Mouse (Mus musculus): ENCODE results near the gene Eef1akmt1. TPM values are rescaled to one million over a fixed set of nuclear protein-coding genes. Genes with fewer than 3 reads are reported as not detected.

Gene Eef1akmt1
- polyA plus RNA-seq (2012; rRNA removed) = 52.5 and 52.9 TPM in 2 replicates

DNA sequence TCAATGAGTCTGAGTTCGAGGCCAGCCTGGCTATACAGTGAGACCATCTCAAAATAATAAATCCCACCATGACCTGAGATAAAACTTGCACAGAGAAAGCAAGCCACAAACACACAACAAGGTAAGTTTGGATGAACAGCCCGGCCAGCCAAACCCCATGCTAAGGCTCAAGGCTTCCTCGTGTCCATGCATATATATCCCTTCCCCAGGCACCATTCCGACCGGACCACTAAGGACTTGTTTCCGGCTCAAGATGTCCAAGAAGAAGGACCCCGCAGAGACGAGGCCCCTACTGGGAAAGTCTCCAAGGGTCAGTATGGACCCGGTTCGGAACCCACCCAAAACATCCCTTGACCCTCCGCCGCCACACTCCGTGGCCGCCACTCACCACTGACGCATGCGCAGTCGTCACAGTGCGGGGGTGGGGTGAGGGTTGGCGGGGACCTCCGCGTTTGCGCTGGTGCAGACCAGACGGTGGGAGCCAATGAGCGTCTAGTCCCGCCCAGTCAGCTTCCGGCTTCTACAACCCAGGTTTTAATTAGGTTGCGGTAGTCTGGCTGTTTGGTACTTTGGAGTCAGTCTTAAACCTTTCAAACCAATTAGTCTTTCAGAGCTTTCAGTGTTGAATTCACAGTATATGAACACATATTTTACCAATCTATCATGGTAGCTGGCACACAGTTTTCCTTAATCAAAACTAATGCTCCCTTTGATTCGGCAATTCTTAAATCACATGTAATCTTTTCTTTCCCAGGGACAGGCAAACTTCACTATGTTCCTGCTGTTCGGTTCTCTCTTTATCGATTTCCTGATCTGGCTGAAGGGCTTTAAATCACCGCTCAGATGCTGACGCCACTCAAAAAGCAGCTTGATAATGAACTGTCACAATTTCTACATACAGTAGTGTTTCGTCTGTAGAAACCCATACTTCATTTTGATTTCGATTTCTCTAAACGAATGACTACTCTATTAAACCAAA, at the start of gene Eef1akmt1:
Gene Eef1akmt1, minus strand, starts transcription at position 458 of the 979 bp plus-strand sequence.
- DNase-seq = peak; percentile 96 to 98
- TF ChIP-seq POLR2A (IDR thresholded peaks at IDR 0.05; ENCODE audit: borderline replicate concordance, insufficient read depth, low read length) (peak; percentile 99), CTCF (IDR thresholded peaks at IDR 0.05; ENCODE audit: borderline replicate concordance, insufficient read depth, low read depth, low read length) (no peak)
- Histone ChIP-seq H3K4me1 (ENCODE audit: control insufficient read depth, insufficient read depth, low read length) (peaks cover under 1% of the 10 kb centered on the region), H3K27ac (ENCODE audit: insufficient read depth, low read length) (peak within 1 kb of the TSS; percentile 35), H3K27me3 (ENCODE audit: control insufficient read depth, insufficient read depth, low read length) (no peaks in the 10 kb centered on the region), H3K4me3 (replicated peaks; ENCODE audit: insufficient read depth, low read depth, low read length) (peak within 1 kb of the TSS; percentile 86)
- WGBS = 7% methylated on average over 35 of the region's 35 CpGs

DNA sequence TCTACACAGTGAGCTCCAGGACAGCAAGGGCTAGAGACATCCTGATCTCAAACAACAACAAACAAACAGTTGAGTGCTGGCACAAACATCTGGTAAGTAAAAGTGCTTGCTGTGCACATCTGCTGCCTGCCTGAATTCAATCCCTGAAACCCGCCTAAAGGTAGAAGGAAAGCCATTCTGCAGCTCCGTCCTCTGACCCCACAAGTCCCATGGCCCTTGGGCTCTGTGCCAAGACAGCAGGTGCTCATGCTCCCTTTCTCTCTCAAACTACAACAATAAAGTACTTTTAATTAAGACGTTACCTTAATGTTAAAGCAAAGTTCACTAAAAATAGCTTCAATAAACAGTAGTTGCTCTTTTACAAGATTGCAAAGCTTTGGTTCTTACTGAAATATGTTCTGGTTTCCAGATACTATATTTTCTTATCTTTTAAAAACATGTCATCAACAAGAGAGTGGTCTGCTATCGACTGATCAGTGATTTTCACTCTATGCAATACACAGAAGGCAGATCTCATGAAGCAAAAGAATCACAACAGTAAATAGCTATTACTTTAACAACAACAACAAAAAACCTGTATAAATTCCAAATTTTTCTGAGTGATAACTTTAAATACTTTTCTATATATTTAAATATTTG, 49.3 kb upstream of the Eef1akmt1 start:
- Histone ChIP-seq H3K4me1 (ENCODE audit: control insufficient read depth, insufficient read depth, low read length) (peaks cover 8% of the 10 kb centered on the region; the same call in 1 of the 2 replicates), H3K27ac (ENCODE audit: insufficient read depth, low read length) (no peak overlapping the region), H3K27me3 (ENCODE audit: control insufficient read depth, insufficient read depth, low read length) (no peaks in the 10 kb centered on the region), H3K4me3 (replicated peaks; ENCODE audit: insufficient read depth, low read depth, low read length) (no peak overlapping the region)
- TF ChIP-seq CTCF (IDR thresholded peaks at IDR 0.05; ENCODE audit: borderline replicate concordance, insufficient read depth, low read depth, low read length) (no peak), POLR2A (IDR thresholded peaks at IDR 0.05; ENCODE audit: borderline replicate concordance, insufficient read depth, low read length) (no peak)
- DNase-seq = peak; percentile 35
- WGBS = 37% methylated on average over 4 of the region's 4 CpGs

DNA sequence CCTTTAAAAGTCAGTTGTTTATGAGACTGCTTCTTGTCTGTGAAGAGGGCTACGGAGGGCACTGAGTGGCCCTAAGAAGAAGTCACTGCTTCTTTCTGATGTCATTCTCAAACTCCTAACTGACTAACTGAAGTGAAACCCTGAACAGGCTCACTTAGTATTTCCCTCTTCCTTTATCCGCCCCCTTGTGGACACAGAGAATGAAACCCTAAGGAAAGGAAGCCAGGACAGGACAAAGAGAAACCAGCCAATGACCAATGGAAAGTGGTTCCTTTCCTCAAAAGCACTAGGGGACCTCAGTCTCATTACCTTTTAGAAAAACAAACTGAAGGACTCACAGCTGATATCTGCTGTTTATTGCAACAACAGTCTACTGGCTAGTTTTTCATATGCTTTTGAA, 48.1 kb upstream of the Eef1akmt1 start:
- H3K4me3 ChIP-seq (replicated peaks; ENCODE audit: insufficient read depth, low read depth, low read length) = no peak overlapping the region
- TF ChIP-seq POLR2A (IDR thresholded peaks at IDR 0.05; ENCODE audit: borderline replicate concordance, insufficient read depth, low read length) (no peak), CTCF (IDR thresholded peaks at IDR 0.05; ENCODE audit: borderline replicate concordance, insufficient read depth, low read depth, low read length) (peak; percentile 18; the same call in 1 of the 2 replicates)
- H3K27ac ChIP-seq (ENCODE audit: insufficient read depth, low read length) = no peak overlapping the region
- peak in 1 of 2 experiments; percentile 54 for DNase-seq
- peaks cover 8% of the 10 kb centered on the region; the same call in 1 of the 2 replicates for H3K4me1 ChIP-seq (ENCODE audit: control insufficient read depth, insufficient read depth, low read length)
- H3K27me3 ChIP-seq (ENCODE audit: control insufficient read depth, insufficient read depth, low read length) = no peaks in the 10 kb centered on the region
- 56% methylated on average over 2 of the region's 2 CpGs for WGBS

DNA sequence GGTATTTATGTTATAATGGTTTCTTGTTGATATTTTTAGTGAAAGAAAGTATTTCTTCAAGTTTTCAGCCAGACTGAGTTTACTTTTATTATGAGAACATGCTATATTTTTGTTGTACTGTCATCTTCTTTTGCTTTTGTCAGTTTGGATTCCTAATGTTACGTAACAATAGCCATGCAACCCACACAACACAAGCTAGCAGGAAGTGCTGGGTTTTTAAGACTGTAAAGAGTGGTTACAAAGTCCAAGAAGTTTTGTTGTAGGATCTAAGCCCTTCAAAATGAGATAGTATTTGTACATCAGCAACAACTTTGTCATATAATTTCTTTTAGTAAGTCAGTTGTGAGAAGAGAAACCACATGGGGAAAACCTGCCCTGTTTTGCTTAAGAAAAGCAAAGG, 46.3 kb upstream of the Eef1akmt1 start:
- Histone ChIP-seq H3K27ac (ENCODE audit: insufficient read depth, low read length) (no peak overlapping the region), H3K27me3 (ENCODE audit: control insufficient read depth, insufficient read depth, low read length) (no peaks in the 10 kb centered on the region), H3K4me3 (replicated peaks; ENCODE audit: insufficient read depth, low read depth, low read length) (no peak overlapping the region), H3K4me1 (ENCODE audit: control insufficient read depth, insufficient read depth, low read length) (peaks cover 8% of the 10 kb centered on the region; the same call in 1 of the 2 replicates)
- TF ChIP-seq POLR2A (IDR thresholded peaks at IDR 0.05; ENCODE audit: borderline replicate concordance, insufficient read depth, low read length) = no peak
- no peak for TF ChIP-seq CTCF (IDR thresholded peaks at IDR 0.05; ENCODE audit: borderline replicate concordance, insufficient read depth, low read depth, low read length)
- DNase-seq = no peak
- WGBS = 98% methylated on average over 1 of the region's 1 CpGs

DNA sequence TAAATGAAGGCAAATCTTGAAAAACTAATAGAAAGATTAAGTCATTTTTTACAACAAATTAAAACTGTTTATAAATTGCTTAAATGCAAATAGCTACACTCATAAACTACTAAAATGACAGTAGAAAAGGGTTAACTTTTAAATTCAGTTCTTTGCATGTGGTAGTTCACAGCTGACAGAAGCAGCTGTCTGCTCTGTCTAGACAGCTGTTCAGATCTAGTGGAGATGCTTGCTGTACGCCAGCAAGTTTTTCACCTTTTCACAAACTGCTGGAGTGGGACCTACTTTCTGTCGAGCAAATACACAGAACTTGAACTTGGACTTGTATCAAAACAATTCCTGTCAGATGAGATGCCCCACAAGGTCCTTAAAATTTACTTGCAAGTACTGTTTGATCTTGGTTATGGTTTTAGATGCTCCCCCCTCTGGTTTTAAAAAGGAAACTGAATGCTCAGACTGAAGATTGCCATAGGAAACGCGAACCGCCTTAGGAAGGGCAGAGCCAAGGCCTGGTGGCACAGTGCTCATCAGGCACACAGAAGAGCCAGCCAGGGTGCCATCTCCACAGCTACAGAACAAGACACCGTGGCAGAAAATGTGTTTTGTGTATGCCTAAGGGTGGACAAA, 45.0 kb upstream of the Eef1akmt1 start:
- Histone ChIP-seq H3K27me3 (ENCODE audit: control insufficient read depth, insufficient read depth, low read length) (no peaks in the 10 kb centered on the region), H3K27ac (ENCODE audit: insufficient read depth, low read length) (no peak overlapping the region), H3K4me3 (replicated peaks; ENCODE audit: insufficient read depth, low read depth, low read length) (no peak overlapping the region), H3K4me1 (ENCODE audit: control insufficient read depth, insufficient read depth, low read length) (peaks cover 5% of the 10 kb centered on the region; the same call in 1 of the 2 replicates)
- 38% methylated on average over 6 of the region's 6 CpGs for WGBS
- no peak for TF ChIP-seq POLR2A (IDR thresholded peaks at IDR 0.05; ENCODE audit: borderline replicate concordance, insufficient read depth, low read length)
- TF ChIP-seq CTCF (IDR thresholded peaks at IDR 0.05; ENCODE audit: borderline replicate concordance, insufficient read depth, low read depth, low read length) = no peak
- DNase-seq = no peak

DNA sequence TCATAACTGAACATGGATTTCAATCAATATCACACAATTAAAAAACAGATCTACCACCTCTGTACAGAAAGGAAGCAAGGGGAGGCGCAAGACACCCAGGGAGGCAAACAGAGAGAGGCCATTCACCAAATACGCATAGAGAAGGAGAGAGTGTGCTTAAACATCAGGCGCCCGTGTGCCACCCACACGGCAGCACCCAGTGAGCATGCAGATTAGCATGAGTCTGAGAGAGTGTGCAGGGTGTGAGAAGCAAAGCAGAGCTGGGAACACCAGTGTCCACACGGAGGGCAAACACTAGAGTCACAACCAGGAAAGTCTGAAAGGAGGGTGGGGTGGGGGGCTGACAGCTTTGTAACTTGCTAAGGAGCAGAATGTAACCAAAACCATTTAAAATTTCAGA, 44.4 kb upstream of the Eef1akmt1 start:
- no peak overlapping the region for H3K27ac ChIP-seq (ENCODE audit: insufficient read depth, low read length)
- TF ChIP-seq POLR2A (IDR thresholded peaks at IDR 0.05; ENCODE audit: borderline replicate concordance, insufficient read depth, low read length) (no peak), CTCF (IDR thresholded peaks at IDR 0.05; ENCODE audit: borderline replicate concordance, insufficient read depth, low read depth, low read length) (no peak)
- no peak for DNase-seq
- no peaks in the 10 kb centered on the region for H3K27me3 ChIP-seq (ENCODE audit: control insufficient read depth, insufficient read depth, low read length)
- peaks cover 5% of the 10 kb centered on the region; the same call in 1 of the 2 replicates for H3K4me1 ChIP-seq (ENCODE audit: control insufficient read depth, insufficient read depth, low read length)
- 88% methylated on average over 6 of the region's 6 CpGs for WGBS
- H3K4me3 ChIP-seq (replicated peaks; ENCODE audit: insufficient read depth, low read depth, low read length) = no peak overlapping the region

DNA sequence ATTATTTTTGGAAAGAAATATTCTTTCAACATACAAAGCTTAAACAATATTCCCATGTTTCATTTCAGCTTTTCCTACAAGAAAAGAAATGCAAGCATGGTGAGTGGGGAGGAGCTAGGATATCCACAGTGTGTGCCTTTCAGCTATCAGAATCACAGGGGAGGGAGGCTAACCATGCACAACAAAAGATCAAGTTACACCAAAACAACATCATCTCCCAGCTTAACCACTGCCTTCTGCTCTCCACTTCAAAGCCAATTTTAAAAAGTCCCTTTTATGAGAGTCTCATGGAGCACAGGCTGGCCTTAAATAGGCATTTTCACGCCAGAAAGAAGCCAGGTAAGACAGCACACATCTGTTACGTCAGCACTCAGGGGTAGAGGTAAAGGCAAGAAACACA, 39.6 kb upstream of the Eef1akmt1 start:
- Histone ChIP-seq H3K27me3 (ENCODE audit: control insufficient read depth, insufficient read depth, low read length) (no peaks in the 10 kb centered on the region), H3K4me1 (ENCODE audit: control insufficient read depth, insufficient read depth, low read length) (peaks cover 3% of the 10 kb centered on the region; the same call in 1 of the 2 replicates), H3K27ac (ENCODE audit: insufficient read depth, low read length) (no peak overlapping the region), H3K4me3 (replicated peaks; ENCODE audit: insufficient read depth, low read depth, low read length) (no peak overlapping the region)
- WGBS = 74% methylated on average over 2 of the region's 2 CpGs
- DNase-seq = no peak
- TF ChIP-seq POLR2A (IDR thresholded peaks at IDR 0.05; ENCODE audit: borderline replicate concordance, insufficient read depth, low read length) = no peak
- no peak for TF ChIP-seq CTCF (IDR thresholded peaks at IDR 0.05; ENCODE audit: borderline replicate concordance, insufficient read depth, low read depth, low read length)

Data from cerebellum, adult 2 months (tissue).